Mouse (Mus musculus): ENCODE results near the gene Gm6676. TPM values are rescaled to one million over a fixed set of nuclear protein-coding genes. Genes with fewer than 3 reads are reported as not detected.

Gm6676 gene
- polyA plus RNA-seq (2017; shearing (Covaris generic)): not detected

DNA sequence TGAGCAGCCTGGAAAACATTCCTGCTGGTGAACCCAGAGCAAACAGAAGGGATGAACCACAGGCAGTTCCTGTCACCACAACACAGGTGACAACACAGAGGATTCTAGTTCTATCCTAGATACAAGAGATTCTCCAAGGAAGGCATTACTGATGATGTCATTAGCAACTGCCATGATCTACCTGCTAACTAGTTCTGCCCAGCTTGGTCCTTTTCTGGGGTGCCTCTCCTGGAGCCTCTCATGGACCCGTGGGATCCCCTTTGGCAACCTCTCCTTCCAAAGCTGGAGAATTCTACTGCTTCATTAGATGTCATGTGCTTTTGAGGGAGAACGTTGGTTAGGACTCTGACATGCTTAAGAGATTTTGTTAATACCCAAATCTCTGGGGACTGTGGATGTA, at the start of gene Gm6676:
Gene Gm6676 (minus strand): TSS at position 101 of the 400 bp plus-strand sequence.

GRCm38 (mm10) chr14:7174483-7174971, 49.3 kb upstream of the Gm6676 start, which contains the start of gene Gm3512:
Gene Gm3512, minus strand, starts transcription at chr14:7174533.

GRCm38 (mm10) chr14:7100521-7100920, 24.7 kb downstream of the Gm6676 start, which contains the start of gene Gm3696:
Gene Gm3696, minus strand, starts transcription at chr14:7100621.

Other genes starting within 250 kb of the Gm6676 start
- gene Gm3667, start 235.4 kb downstream of the Gm6676 start, polyA plus RNA-seq (2017; shearing (Covaris generic)): 10.1 TPM
- gene Gm6356, start 151.6 kb downstream of the Gm6676 start, polyA plus RNA-seq (2017; shearing (Covaris generic)): not detected
- 1.7 TPM for gene Gm10406, start 98.0 kb downstream of the Gm6676 start, polyA plus RNA-seq (2017; shearing (Covaris generic))
- not detected for gene Gm3685, start 80.4 kb downstream of the Gm6676 start, polyA plus RNA-seq (2017; shearing (Covaris generic))
- 3.8 TPM for gene Gm3696, start 24.8 kb downstream of the Gm6676 start, polyA plus RNA-seq (2017; shearing (Covaris generic))
- 14.2 TPM for gene Gm3512, start 49.1 kb upstream of the Gm6676 start, polyA plus RNA-seq (2017; shearing (Covaris generic))
- not detected for gene Gm16434, start 69.1 kb upstream of the Gm6676 start, polyA plus RNA-seq (2017; shearing (Covaris generic))
- gene Gm3727, start 139.3 kb upstream of the Gm6676 start, polyA plus RNA-seq (2017; shearing (Covaris generic)): not detected
- 12.7 TPM for gene Gm3739, start 189.6 kb upstream of the Gm6676 start, polyA plus RNA-seq (2017; shearing (Covaris generic))
- not detected for gene Gm5797, start 207.0 kb upstream of the Gm6676 start, polyA plus RNA-seq (2017; shearing (Covaris generic))
- gene Gm8374, start 239.7 kb upstream of the Gm6676 start, polyA plus RNA-seq (2017; shearing (Covaris generic)): not detected

Data from activated CD4-positive, CD25-positive, alpha-beta regulatory T cell, adult 9 weeks (primary cell).